Mouse (Mus musculus) forebrain, embryonic 13.5 days (tissue): Measurements from ENCODE around the gene Tiprl. TPM values are rescaled to one million over a fixed set of nuclear protein-coding genes. Genes with fewer than 3 reads are reported as not detected.

Experiments
- ATAC-seq: fragments of 200-750 bp; cut with Nextera tagmentation; 2 replicates; pipeline ENCODE4 v1.8.0; 2017
- H3K27ac ChIP-seq: fragments of 300-500 bp; sonication (generic); 2 replicates; pipeline ENCODE4 v1.5.1; 2015; ENCODE audit warnings: inconsistent platforms, mild to moderate bottlenecking, moderate library complexity
- H3K27me3 ChIP-seq: fragments of 300-500 bp; sonication (generic); 2 replicates; pipeline ENCODE4 v1.6.1; 2015; ENCODE audit warnings: mild to moderate bottlenecking, inconsistent platforms
- H3K36me3 ChIP-seq: fragments of 300-500 bp; sonication (generic); 2 replicates; pipeline ENCODE4 v1.6.1; 2015; ENCODE audit warnings: mild to moderate bottlenecking, inconsistent platforms; ENCODE audit not compliant: poor library complexity, severe bottlenecking
- H3K4me1 ChIP-seq: fragments of 300-500 bp; sonication (generic); 2 replicates; pipeline ENCODE4 v1.6.1; 2015; ENCODE audit warnings: inconsistent platforms
- H3K4me2 ChIP-seq: fragments of 300-500 bp; sonication (generic); 2 replicates; pipeline ENCODE4 v1.6.1; 2015; ENCODE audit warnings: inconsistent platforms, mild to moderate bottlenecking, moderate library complexity
- H3K4me3 ChIP-seq: fragments of 300-500 bp; sonication (generic); 2 replicates; pipeline ENCODE4 v1.5.1; 2015; ENCODE audit warnings: mild to moderate bottlenecking, inconsistent platforms
- H3K9ac ChIP-seq: fragments of 300-500 bp; sonication (generic); 2 replicates; pipeline ENCODE4 v1.6.1; 2015; ENCODE audit warnings: mild to moderate bottlenecking, inconsistent platforms
- H3K9me3 ChIP-seq: fragments of 300-500 bp; sonication (generic); replicated peaks from 2 replicates; pipeline ENCODE4 v1.6.1; 2016; ENCODE audit warnings: inconsistent platforms
- WGBS: fragments of 180-500 bp; shearing (Covaris S2); methylation state at CpG from one replicate; pipeline ENCODE4 v1.1.7; 2015; 5-methylcytosine and 5-hydroxymethylcytosine counted together
- polyA plus RNA-seq: library from polyadenylated mRNA; unstranded; fragments of >200 nt; fragmentation: Nextera tagmentation; extraction: Ambion mirVana; gene quantifications from 2 replicates; pipeline ENCODE4 v1.2.1, GENCODE M21; 2015

Gene Tiprl
- polyA plus RNA-seq, 1 experiment from 2014 or later: 125 TPM

- 48% methylated on average over 1 of the region's 1 CpGs for WGBS
- H3K4me1 ChIP-seq: peaks cover 11% of the 10 kb centered on the region
- no peaks in the 10 kb centered on the region for H3K36me3 ChIP-seq
- no peak for ATAC-seq
- H3K27me3 ChIP-seq: peaks cover under 1% of the 10 kb centered on the region; the same call in 1 of the 2 replicates
- H3K4me2 ChIP-seq: no peak overlapping the region
- no peak overlapping the region for H3K4me3 ChIP-seq
- no peaks in the 10 kb centered on the region for H3K9me3 ChIP-seq
- H3K27ac ChIP-seq: no peak overlapping the region
- no peak overlapping the region for H3K9ac ChIP-seq
Observed at GRCm38 (mm10) chr1:165198951-165199350, 37.8 kb downstream of the Tiprl start.

GRCm38 (mm10) chr1:165197875-165198274 is 38.9 kb downstream of the Tiprl start:
- Histone ChIP-seq H3K9ac (no peak overlapping the region), H3K4me1 (peaks cover 15% of the 10 kb centered on the region), H3K4me3 (no peak overlapping the region), H3K27ac (no peak overlapping the region), H3K9me3 (no peaks in the 10 kb centered on the region), H3K4me2 (no peak overlapping the region), H3K27me3 (peaks cover 3% of the 10 kb centered on the region; the same call in 1 of the 2 replicates), H3K36me3 (no peaks in the 10 kb centered on the region)
- WGBS: 77% methylated on average over 3 of the region's 3 CpGs
- no peak for ATAC-seq

GRCm38 (mm10) chr1:165195396-165195960 is 41.3 kb downstream of the Tiprl start:
- Histone ChIP-seq H3K9me3 (no peaks in the 10 kb centered on the region), H3K36me3 (no peaks in the 10 kb centered on the region), H3K4me3 (no peak overlapping the region), H3K27me3 (peaks cover 3% of the 10 kb centered on the region; the same call in 1 of the 2 replicates), H3K4me2 (peak overlapping the region; percentile 94; the same call in 1 of the 2 replicates), H3K9ac (no peak overlapping the region), H3K4me1 (peaks cover 19% of the 10 kb centered on the region), H3K27ac (no peak overlapping the region)
- WGBS: 73% methylated on average over 3 of the region's 3 CpGs
- ATAC-seq: no peak

- WGBS: 13% methylated on average over 5 of the region's 5 CpGs
- H3K4me1 ChIP-seq: peaks cover 19% of the 10 kb centered on the region
- H3K4me2 ChIP-seq: peak overlapping the region; percentile 94
- peaks cover 3% of the 10 kb centered on the region; the same call in 1 of the 2 replicates for H3K27me3 ChIP-seq
- H3K9ac ChIP-seq: peak overlapping the region; percentile 67
- ATAC-seq: no peak; the same call in 1 of the 2 replicates
- H3K36me3 ChIP-seq: no peaks in the 10 kb centered on the region
- H3K9me3 ChIP-seq: no peaks in the 10 kb centered on the region
- H3K4me3 ChIP-seq: peak overlapping the region; percentile 65
- no peak overlapping the region for H3K27ac ChIP-seq
Observed at GRCm38 (mm10) chr1:165194662-165195013, 42.2 kb downstream of the Tiprl start.

- Histone ChIP-seq H3K9me3 (no peaks in the 10 kb centered on the region), H3K27me3 (peaks cover 3% of the 10 kb centered on the region; the same call in 1 of the 2 replicates), H3K27ac (no peak within 1 kb of the TSS), H3K4me3 (peak within 1 kb of the TSS; percentile 65), H3K9ac (peak within 1 kb of the TSS; percentile 67), H3K4me2 (peak within 1 kb of the TSS; percentile 94), H3K4me1 (peaks cover 19% of the 10 kb centered on the region), H3K36me3 (no peaks in the 10 kb centered on the region)
- peak; percentile 77 for ATAC-seq
- WGBS: under 1% methylated on average over 69 of the region's 69 CpGs
Observed at GRCm38 (mm10) chr1:165193880-165194661, 42.7 kb downstream of the Tiprl start, which contains the start of gene Sft2d2. Sft2d2 (minus strand) TSS chr1:165194438.

- H3K9ac ChIP-seq: peak overlapping the region; percentile 67; the same call in 1 of the 2 replicates
- peak overlapping the region; percentile 65 for H3K4me3 ChIP-seq
- no peak overlapping the region for H3K27ac ChIP-seq
- peak overlapping the region; percentile 94 for H3K4me2 ChIP-seq
- H3K27me3 ChIP-seq: peaks cover 3% of the 10 kb centered on the region; the same call in 1 of the 2 replicates
- H3K4me1 ChIP-seq: peaks cover 19% of the 10 kb centered on the region
- no peaks in the 10 kb centered on the region for H3K36me3 ChIP-seq
- WGBS: 17% methylated on average over 7 of the region's 7 CpGs
- no peaks in the 10 kb centered on the region for H3K9me3 ChIP-seq
- ATAC-seq: no peak
Observed at GRCm38 (mm10) chr1:165193426-165193825, 43.4 kb downstream of the Tiprl start.

GRCm38 (mm10) chr1:165192714-165193264 is 44.0 kb downstream of the Tiprl start:
- WGBS: 81% methylated on average over 10 of the region's 10 CpGs
- Histone ChIP-seq H3K27ac (no peak overlapping the region), H3K9me3 (no peaks in the 10 kb centered on the region), H3K9ac (no peak overlapping the region), H3K27me3 (peaks cover 3% of the 10 kb centered on the region; the same call in 1 of the 2 replicates), H3K36me3 (no peaks in the 10 kb centered on the region), H3K4me1 (peaks cover 22% of the 10 kb centered on the region), H3K4me3 (no peak overlapping the region), H3K4me2 (no peak overlapping the region; the same call in 1 of the 2 replicates)
- no peak for ATAC-seq

GRCm38 (mm10) chr1:165192102-165192501 is 44.7 kb downstream of the Tiprl start:
- Histone ChIP-seq H3K4me3 (no peak overlapping the region), H3K4me2 (no peak overlapping the region), H3K9me3 (no peaks in the 10 kb centered on the region), H3K9ac (no peak overlapping the region), H3K27me3 (peaks cover 3% of the 10 kb centered on the region; the same call in 1 of the 2 replicates), H3K36me3 (no peaks in the 10 kb centered on the region), H3K27ac (no peak overlapping the region), H3K4me1 (peaks cover 29% of the 10 kb centered on the region)
- 76% methylated on average over 4 of the region's 4 CpGs for WGBS
- ATAC-seq: no peak

- Histone ChIP-seq H3K9ac (no peak overlapping the region), H3K4me3 (no peak overlapping the region), H3K27ac (no peak overlapping the region), H3K4me2 (no peak overlapping the region), H3K36me3 (no peaks in the 10 kb centered on the region), H3K4me1 (peaks cover 31% of the 10 kb centered on the region), H3K27me3 (peaks cover 3% of the 10 kb centered on the region; the same call in 1 of the 2 replicates), H3K9me3 (no peaks in the 10 kb centered on the region)
- WGBS: 45% methylated on average over 13 of the region's 13 CpGs
- no peak for ATAC-seq
Observed at GRCm38 (mm10) chr1:165191611-165192010, 45.2 kb downstream of the Tiprl start.

GRCm38 (mm10) chr1:165190571-165191273 is 46.1 kb downstream of the Tiprl start:
- Histone ChIP-seq H3K4me3 (no peak overlapping the region), H3K4me2 (no peak overlapping the region), H3K9ac (no peak overlapping the region), H3K27ac (no peak overlapping the region), H3K27me3 (peaks cover 3% of the 10 kb centered on the region; the same call in 1 of the 2 replicates), H3K9me3 (no peaks in the 10 kb centered on the region), H3K4me1 (peaks cover 31% of the 10 kb centered on the region), H3K36me3 (no peaks in the 10 kb centered on the region)
- WGBS: 92% methylated on average over 10 of the region's 10 CpGs
- ATAC-seq: no peak

GRCm38 (mm10) chr1:165190068-165190467 is 46.7 kb downstream of the Tiprl start:
- 81% methylated on average over 6 of the region's 6 CpGs for WGBS
- H3K9ac ChIP-seq: no peak overlapping the region
- no peak for ATAC-seq
- H3K36me3 ChIP-seq: no peaks in the 10 kb centered on the region
- H3K27me3 ChIP-seq: peaks cover 3% of the 10 kb centered on the region; the same call in 1 of the 2 replicates
- no peak overlapping the region for H3K27ac ChIP-seq
- H3K4me2 ChIP-seq: no peak overlapping the region
- H3K4me1 ChIP-seq: peaks cover 32% of the 10 kb centered on the region
- no peak overlapping the region for H3K4me3 ChIP-seq
- H3K9me3 ChIP-seq: no peaks in the 10 kb centered on the region
